Mouse (Mus musculus) urinary bladder, postnatal 4 days (tissue): ENCODE results near the gene Dnah12.
A peak's percentile ranks its signal among the peaks of the same experiment; 100 is the strongest.
"Not testable (repeated sequence)": the region's sequence is repeated elsewhere in the genome, so short reads cannot be mapped to it uniquely, and the experiment has no call there.

Experiments used
- DNase-seq, 2 experiments: peaks; one replicate each; pipeline ENCODE4 v3.0.0; 2021 to 2022; ENCODE audit warnings: low spot score in 2 of 2

Gene Dnah12

DNA sequence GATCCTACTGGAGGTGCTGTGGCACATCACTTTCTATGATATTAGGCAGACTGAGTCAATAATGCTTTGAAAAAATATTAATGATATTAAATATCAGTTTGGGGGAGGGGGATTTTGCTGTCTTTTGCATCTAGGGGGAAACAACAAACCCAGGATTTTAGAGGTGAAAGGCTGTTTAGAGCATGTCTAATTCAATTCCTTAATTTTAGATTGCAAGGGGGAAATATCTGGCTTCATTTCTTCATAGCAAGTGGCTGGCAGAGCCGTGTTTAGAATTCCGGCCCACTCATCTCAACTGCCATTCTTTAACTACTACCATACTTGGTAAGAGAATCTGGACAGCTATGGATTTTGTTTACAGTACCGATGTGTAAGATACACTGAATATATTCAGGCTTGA, at the start of gene Dnah12:
Gene Dnah12 (plus strand): TSS at position 301 of the 400 bp plus-strand sequence.
- DNase-seq: no peak

DNA sequence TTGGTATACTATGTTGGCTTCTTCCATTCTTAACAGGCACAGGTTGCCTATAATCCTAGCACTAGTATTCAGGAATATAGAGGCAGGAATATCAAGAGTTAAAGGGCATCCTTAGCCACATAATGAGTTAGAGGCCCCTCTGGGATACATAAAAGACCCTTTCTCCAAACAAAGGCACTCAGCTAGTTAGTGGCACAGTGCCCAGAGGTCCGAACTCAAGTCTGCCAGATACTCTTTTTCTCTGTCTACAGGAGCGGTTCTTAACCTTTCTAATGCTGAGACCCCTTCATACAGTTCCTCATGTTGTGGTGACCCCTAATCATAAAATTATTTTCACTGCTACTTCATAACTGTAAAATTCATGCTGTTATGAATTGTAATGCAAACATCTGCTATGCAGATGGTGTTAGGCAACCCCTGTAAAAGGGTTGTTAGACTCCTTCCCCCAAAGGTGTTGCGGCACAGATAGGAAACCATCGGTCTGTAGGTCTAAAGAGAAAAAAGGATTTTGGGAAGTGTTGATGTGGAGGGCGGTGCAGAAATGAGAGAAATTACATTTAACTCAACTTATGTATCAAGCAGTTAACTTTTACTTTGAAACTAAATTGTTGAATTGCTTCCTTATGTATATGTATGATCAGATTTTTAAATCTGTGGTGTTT, 47.0 kb upstream of the Dnah12 start:
- DNase-seq: no peak

GRCm38 (mm10) chr14:26647811-26648210, 45.3 kb upstream of the Dnah12 start:
- no peak for DNase-seq

- DNase-seq: no peak
These were observed 41.2 kb upstream of the Dnah12 start for GRCm38 (mm10) chr14:26651901-26652300.

DNA sequence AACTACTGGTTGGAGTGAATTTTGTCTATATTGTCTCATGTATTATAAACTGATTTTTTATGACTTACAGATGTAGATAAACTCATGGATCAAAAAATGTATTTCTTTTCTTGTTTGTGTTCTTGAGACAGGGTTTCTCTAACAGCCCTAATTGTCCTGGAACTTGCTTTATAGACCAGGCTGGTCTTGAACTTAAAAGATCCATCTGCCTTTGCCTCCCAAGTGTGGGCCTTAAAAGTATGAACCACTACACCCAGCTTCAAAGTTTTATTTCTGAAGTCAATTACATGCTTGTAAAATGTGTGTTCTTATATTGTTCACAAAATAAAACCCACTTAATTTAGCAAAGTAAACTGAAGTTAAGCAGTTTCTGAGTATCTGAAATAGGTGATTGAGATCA, 34.9 kb upstream of the Dnah12 start:
- no peak for DNase-seq

GRCm38 (mm10) chr14:26660233-26660632, 32.8 kb upstream of the Dnah12 start:
- DNase-seq: no peak

DNA sequence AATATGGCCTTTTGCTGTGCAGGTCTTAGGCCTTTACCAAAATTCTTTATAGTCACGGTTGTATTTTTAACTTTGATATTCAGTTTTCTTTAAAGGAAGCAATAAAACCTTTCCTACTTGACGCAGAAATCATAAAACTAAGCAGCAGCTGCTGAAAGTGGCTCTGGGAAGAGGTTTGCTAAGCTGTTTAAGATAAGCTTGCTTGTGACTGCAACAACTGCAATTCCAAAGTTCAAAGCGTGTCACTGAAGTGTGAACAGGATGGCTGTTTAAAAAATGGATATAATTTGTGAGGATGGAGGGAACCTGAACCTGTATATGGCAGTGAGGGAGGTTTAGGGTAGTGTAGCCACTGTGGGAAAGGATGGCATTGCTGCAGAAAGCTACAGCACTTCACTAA, 31.1 kb upstream of the Dnah12 start:
- no peak for DNase-seq

DNA sequence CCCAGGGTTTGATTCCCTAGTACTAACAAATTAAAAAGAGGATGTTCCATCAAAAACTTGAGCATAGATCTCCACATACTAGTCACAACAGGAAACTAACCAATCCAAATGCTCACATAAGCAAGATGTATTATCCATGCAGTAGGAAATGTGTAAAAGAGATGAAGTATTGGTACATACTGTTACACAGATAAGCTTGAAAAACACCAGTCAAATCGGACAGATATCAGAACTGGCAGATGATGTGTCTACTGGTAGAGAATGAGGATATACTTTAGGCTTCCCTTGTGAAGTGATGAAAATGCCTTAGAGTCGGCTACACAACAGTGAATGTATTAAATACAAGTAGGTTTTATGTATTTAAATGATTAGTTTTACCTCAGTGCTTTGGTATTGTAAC, 30.6 kb upstream of the Dnah12 start:
- no peak for DNase-seq

DNA sequence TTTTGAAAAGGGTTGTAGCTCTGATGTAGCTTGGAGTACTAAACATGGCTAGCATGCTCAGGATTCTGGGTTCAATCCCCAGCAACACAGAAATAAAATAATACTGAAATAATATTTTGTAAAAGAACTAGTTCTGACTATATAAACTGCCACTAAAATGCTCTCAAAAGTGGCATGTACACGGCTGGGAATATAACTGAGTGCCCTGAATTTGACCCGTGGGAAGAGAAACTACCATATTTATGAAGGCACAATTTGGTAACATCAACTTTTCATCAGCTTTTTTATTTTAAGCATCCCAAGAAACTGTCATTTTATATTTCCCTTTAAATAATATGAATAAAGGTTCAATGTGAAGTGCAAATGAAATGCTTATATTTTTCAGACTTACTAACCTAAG, 29.2 kb upstream of the Dnah12 start:
- no peak for DNase-seq

GRCm38 (mm10) chr14:26667991-26668370, 25.1 kb upstream of the Dnah12 start:
- DNase-seq: no peak

DNA sequence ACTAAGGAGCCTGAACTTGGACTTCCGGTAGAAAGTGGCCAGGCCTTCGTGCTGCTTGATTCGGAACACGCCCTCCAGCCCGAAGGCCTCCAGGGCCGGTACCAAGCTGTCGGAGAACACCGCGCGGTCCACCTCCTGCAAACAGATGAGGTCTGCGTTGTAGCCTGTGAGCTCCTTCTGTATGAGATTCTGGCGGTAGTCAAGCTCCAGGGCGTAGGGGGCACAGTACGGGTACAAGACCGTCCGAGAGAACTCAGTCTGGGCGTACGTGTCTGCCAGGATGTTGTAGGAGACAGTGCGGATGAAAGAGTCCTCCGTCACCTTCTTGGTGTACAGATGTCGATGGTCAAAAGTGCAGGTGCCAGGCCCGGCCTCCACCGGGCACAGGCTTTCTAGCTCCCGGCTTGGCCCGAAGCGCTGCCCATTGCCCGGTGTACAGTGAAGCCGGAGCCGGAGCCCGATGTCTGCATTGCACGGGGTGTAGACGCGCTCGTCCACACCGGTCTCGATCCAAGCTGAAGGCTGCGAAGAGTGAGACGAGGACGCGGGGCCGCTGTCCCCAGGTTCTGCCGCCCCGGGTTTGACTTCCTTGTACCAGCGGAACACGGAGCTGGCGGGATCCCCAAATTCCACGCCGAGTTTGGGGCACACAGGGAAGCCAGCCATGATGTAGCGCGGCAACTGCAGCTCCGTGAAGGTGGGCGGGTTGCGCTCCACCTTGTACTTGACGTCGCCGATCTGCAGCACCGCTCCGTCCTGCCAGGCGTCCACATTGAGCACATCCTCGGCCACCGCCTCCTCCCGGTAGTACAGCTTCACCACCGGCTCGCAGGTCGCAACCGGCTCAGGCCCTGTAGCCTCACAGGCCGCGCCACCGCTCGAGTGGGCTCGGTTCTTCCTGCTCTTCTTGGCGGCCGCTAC, 24.4 kb upstream of the Dnah12 start:
- DNase-seq: peak; percentile 20 to 62

DNA sequence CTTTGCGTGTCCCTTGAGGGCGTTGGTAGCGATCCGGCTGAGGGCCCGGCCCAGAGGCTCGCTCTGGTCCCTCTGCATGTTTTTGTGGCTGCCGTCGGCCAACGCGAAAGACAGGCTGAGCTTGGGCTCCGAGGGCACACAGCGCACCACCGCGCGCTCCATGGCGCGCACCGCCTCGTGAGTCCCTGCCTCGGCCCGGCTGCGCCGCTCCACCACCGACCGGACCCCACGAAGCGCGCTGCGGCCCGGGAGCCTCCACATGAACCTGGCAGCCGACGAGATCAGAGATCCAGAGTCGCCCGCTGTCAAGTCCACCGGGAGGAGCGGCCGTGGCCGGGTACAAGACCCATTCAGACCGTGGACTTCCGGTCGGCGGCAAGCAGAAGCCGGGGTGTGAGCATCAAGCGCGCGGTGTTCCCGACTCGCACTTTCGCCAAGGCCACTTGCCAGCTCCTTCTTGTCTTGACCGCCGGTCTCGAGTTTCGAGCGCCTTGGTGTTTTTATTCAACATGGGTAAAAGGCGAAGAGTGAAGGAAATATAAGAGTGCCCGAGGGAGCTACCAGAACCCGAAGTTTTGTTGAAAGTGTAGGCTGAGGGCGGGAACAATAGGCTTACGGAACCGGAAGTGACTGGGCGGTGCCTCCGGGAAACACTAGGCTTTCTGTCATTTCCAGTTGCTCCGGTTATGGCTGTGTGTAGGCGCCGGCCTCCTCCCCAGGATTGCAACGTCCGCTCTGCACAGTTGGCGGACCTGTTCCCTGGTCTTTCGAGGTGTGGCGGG, 23.6 kb upstream of the Dnah12 start, which contains the start of gene Pde12:
Gene Pde12 (minus strand): TSS at position 592 of the 782 bp plus-strand sequence.
- DNase-seq: peak; percentile 79 to 82

- no peak for DNase-seq
These were observed 22.1 kb upstream of the Dnah12 start for GRCm38 (mm10) chr14:26670964-26671363.

GRCm38 (mm10) chr14:26671870-26672615, 21.0 kb upstream of the Dnah12 start:
- DNase-seq: not testable (repeated sequence)

DNA sequence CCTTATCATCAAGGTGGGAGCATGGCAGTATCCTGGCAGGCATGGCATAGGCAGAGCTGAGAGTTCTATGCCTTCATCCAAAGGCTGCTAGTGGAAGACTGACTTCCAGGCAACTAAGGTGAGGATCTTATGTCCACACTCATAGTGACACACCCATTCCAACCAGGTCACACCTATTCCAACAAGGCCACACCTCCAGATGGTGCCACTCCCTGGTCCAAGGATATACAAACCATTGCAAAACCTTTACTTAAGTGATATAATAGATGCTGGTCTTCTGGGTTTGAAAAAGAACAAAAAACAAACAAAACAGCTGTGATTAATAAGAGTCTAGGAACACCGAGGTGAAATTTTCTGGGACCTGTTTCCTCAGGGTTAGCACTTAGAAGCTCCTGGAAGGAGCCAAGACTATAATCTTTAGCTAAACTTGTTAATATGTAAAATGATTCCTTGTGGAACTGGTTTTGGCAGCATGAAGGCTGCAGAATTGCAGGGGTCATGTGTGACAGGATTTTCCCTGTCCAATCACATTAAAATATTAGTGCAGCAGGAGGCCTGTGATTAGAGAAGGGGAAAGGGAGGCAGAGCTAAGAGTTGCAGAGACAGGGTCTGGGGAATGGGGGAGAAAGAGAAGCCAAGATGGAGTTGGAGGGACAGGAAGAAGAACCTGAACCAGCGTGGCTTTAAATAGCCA, 18.5 kb upstream of the Dnah12 start:
- not testable (repeated sequence) for DNase-seq

DNA sequence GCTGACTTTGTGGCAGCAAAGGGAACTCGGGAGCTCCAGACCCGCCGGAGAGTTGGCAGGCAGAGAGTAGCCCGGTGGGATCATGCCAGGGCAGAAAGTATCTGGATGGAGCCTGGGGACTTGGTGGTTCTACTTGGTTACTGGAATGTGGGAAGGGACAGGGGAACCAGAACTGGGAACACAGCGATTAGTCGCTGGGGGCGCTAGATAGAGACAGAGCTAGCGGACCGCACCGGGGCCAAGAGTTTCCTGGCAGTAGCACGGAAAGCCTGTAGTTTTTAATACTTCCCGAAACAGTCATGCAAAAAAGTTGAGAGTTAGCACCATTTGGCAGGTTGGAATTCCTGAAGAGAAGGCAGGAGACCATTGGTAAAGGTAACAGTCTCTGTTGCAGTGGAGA, 17.7 kb upstream of the Dnah12 start:
- peak in 1 of 2 experiments; percentile 63 for DNase-seq

DNA sequence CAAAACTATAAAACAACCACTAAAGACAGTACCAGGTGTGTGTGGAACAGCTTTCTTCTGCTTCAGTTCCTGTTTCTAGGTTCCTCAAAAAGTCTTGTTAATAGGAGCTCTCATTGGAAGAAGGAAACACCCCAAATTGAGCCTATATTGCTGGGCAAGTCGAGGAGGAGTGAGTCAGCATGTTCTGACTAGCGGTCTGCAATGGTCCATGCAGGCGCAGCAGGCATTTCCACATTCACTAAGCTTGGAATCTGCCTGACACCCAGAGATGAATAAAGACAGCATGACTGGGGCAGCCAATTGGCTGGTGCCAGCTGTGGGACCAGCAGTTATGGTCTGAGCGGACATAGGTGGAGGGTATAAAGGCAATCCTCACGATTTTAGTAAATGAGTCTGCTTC, 17.3 kb upstream of the Dnah12 start:
- no peak for DNase-seq

- no peak for DNase-seq
These were observed 2.3 kb upstream of the Dnah12 start for GRCm38 (mm10) chr14:26690727-26691126.

DNA sequence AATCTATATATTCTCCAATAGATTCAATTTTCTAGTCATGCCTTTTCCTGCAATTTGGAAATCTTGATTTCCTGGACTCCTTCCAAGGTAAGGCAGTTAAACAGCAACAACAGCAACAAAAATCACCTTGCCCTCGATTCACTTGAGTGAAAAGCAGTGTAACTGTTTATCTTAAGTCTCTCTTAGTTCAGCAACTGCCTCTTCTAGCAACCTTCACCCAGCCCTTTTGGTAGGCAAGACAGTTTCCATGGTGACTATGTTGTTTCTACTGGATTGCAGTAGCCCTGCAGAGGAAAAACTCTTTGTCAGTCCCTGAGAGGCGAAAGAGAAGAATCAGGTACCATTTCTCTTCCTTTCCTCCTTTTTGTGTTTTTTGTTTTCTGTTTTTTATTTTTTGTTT, 1.7 kb upstream of the Dnah12 start:
- DNase-seq: no peak

- DNase-seq: no peak
These were observed 4.8 kb downstream of the Dnah12 start for GRCm38 (mm10) chr14:26697912-26698311.

- DNase-seq: not testable (repeated sequence)
These were observed 12.2 kb downstream of the Dnah12 start for GRCm38 (mm10) chr14:26705246-26705645.
